Mouse (Mus musculus): ENCODE results near the gene Oscp1. TPM values are rescaled to one million over a fixed set of nuclear protein-coding genes. Genes with fewer than 3 reads are reported as not detected.
"Not testable (repeated sequence)": the region's sequence is repeated elsewhere in the genome, so short reads cannot be mapped to it uniquely, and the experiment has no call there.

The Oscp1 gene
- polyA plus RNA-seq, 1 experiment from 2014 or later: 17.7 TPM

- no peaks in the 10 kb centered on the region for H3K4me1 ChIP-seq (ENCODE audit: control insufficient read depth, insufficient read depth, low read length)
- ATAC-seq (ENCODE audit: low FRiP score, low TSS enrichment): no peak
- no peak overlapping the region for H3K4me3 ChIP-seq (ENCODE audit: low read length)
- H3K27me3 ChIP-seq (ENCODE audit: control insufficient read depth, insufficient read depth, low read length): no peaks in the 10 kb centered on the region
- H3K27ac ChIP-seq (ENCODE audit: low read depth, low read length): no peak overlapping the region
- WGBS: 84% methylated on average over 8 of the region's 8 CpGs
- no peaks in the 10 kb centered on the region for H3K36me3 ChIP-seq (ENCODE audit: control insufficient read depth, insufficient read depth, low read length)
- H3K9me3 ChIP-seq (ENCODE audit: control insufficient read depth, low read length): no peaks in the 10 kb centered on the region
- no peak overlapping the region for H3K9ac ChIP-seq (ENCODE audit: low read depth, low read length)
- H3K4me2 ChIP-seq (replicated peaks; ENCODE audit: low read depth, low read length): no peak overlapping the region
Measured at GRCm38 (mm10) chr4:126091873-126092272, 33.5 kb downstream of the Oscp1 start.

GRCm38 (mm10) chr4:126095622-126096430, 37.5 kb downstream of the Oscp1 start:
- not testable (repeated sequence) for H3K9ac ChIP-seq (ENCODE audit: low read depth, low read length); H3K9me3 ChIP-seq (ENCODE audit: control insufficient read depth, low read length); H3K4me3 ChIP-seq (ENCODE audit: low read length); H3K27ac ChIP-seq (ENCODE audit: low read depth, low read length); H3K4me1 ChIP-seq (ENCODE audit: control insufficient read depth, insufficient read depth, low read length); H3K27me3 ChIP-seq (ENCODE audit: control insufficient read depth, insufficient read depth, low read length); H3K36me3 ChIP-seq (ENCODE audit: control insufficient read depth, insufficient read depth, low read length); ATAC-seq (ENCODE audit: low FRiP score, low TSS enrichment)
- WGBS: 60% methylated on average over 14 of the region's 14 CpGs
- peak overlapping the region; percentile 64; the same call in 1 of the 2 replicates for H3K4me2 ChIP-seq (replicated peaks; ENCODE audit: low read depth, low read length)

GRCm38 (mm10) chr4:126096464-126097111, 38.2 kb downstream of the Oscp1 start, which contains the start of gene Lsm10:
TSS of gene Lsm10 (plus strand) at chr4:126096623.
- WGBS: 2% methylated on average over 37 of the region's 37 CpGs
- Histone ChIP-seq H3K27ac (ENCODE audit: low read depth, low read length) (peak within 1 kb of the TSS; percentile 24; the same call in 1 of the 2 replicates), H3K4me3 (ENCODE audit: low read length) (peak within 1 kb of the TSS; percentile 71), H3K36me3 (ENCODE audit: control insufficient read depth, insufficient read depth, low read length) (peaks cover 10% of the 10 kb centered on the region; the same call in 1 of the 2 replicates), H3K9ac (ENCODE audit: low read depth, low read length) (peak within 1 kb of the TSS; percentile 69), H3K4me1 (ENCODE audit: control insufficient read depth, insufficient read depth, low read length) (no peaks in the 10 kb centered on the region; the same call in 1 of the 2 replicates), H3K9me3 (ENCODE audit: control insufficient read depth, low read length) (no peaks in the 10 kb centered on the region), H3K27me3 (ENCODE audit: control insufficient read depth, insufficient read depth, low read length) (no peaks in the 10 kb centered on the region), H3K4me2 (replicated peaks; ENCODE audit: low read depth, low read length) (peak within 1 kb of the TSS; percentile 64)
- peak; percentile 98 for ATAC-seq (ENCODE audit: low FRiP score, low TSS enrichment)

GRCm38 (mm10) chr4:126097711-126098253, 39.4 kb downstream of the Oscp1 start:
- no peak for ATAC-seq (ENCODE audit: low FRiP score, low TSS enrichment)
- Histone ChIP-seq H3K4me1 (ENCODE audit: control insufficient read depth, insufficient read depth, low read length) (peaks cover 8% of the 10 kb centered on the region; the same call in 1 of the 2 replicates), H3K27ac (ENCODE audit: low read depth, low read length) (no peak overlapping the region), H3K4me2 (replicated peaks; ENCODE audit: low read depth, low read length) (no peak overlapping the region), H3K9me3 (ENCODE audit: control insufficient read depth, low read length) (no peaks in the 10 kb centered on the region), H3K36me3 (ENCODE audit: control insufficient read depth, insufficient read depth, low read length) (peaks cover 10% of the 10 kb centered on the region; the same call in 1 of the 2 replicates), H3K4me3 (ENCODE audit: low read length) (no peak overlapping the region), H3K9ac (ENCODE audit: low read depth, low read length) (no peak overlapping the region), H3K27me3 (ENCODE audit: control insufficient read depth, insufficient read depth, low read length) (no peaks in the 10 kb centered on the region)
- 88% methylated on average over 20 of the region's 20 CpGs for WGBS

GRCm38 (mm10) chr4:126099365-126099764, 41.0 kb downstream of the Oscp1 start:
- ATAC-seq (ENCODE audit: low FRiP score, low TSS enrichment): no peak
- H3K4me1 ChIP-seq (ENCODE audit: control insufficient read depth, insufficient read depth, low read length): peaks cover 13% of the 10 kb centered on the region
- no peak overlapping the region for H3K27ac ChIP-seq (ENCODE audit: low read depth, low read length)
- WGBS: 95% methylated on average over 3 of the region's 3 CpGs
- no peak overlapping the region for H3K4me2 ChIP-seq (replicated peaks; ENCODE audit: low read depth, low read length)
- H3K36me3 ChIP-seq (ENCODE audit: control insufficient read depth, insufficient read depth, low read length): peaks cover 10% of the 10 kb centered on the region; the same call in 1 of the 2 replicates
- no peaks in the 10 kb centered on the region for H3K27me3 ChIP-seq (ENCODE audit: control insufficient read depth, insufficient read depth, low read length)
- H3K9me3 ChIP-seq (ENCODE audit: control insufficient read depth, low read length): no peaks in the 10 kb centered on the region
- no peak overlapping the region for H3K9ac ChIP-seq (ENCODE audit: low read depth, low read length)
- no peak overlapping the region for H3K4me3 ChIP-seq (ENCODE audit: low read length)

GRCm38 (mm10) chr4:126100764-126101163, 42.4 kb downstream of the Oscp1 start:
- no peak for ATAC-seq (ENCODE audit: low FRiP score, low TSS enrichment)
- Histone ChIP-seq H3K9me3 (ENCODE audit: control insufficient read depth, low read length) (no peaks in the 10 kb centered on the region), H3K4me1 (ENCODE audit: control insufficient read depth, insufficient read depth, low read length) (peaks cover 25% of the 10 kb centered on the region), H3K36me3 (ENCODE audit: control insufficient read depth, insufficient read depth, low read length) (peaks cover 10% of the 10 kb centered on the region; the same call in 1 of the 2 replicates), H3K4me2 (replicated peaks; ENCODE audit: low read depth, low read length) (no peak overlapping the region), H3K4me3 (ENCODE audit: low read length) (no peak overlapping the region), H3K27me3 (ENCODE audit: control insufficient read depth, insufficient read depth, low read length) (no peaks in the 10 kb centered on the region), H3K27ac (ENCODE audit: low read depth, low read length) (no peak overlapping the region), H3K9ac (ENCODE audit: low read depth, low read length) (no peak overlapping the region)
- 84% methylated on average over 3 of the region's 3 CpGs for WGBS

- Histone ChIP-seq H3K4me2 (replicated peaks; ENCODE audit: low read depth, low read length) (peak overlapping the region; percentile 74), H3K9ac (ENCODE audit: low read depth, low read length) (0 out of 2 replicates have a peak overlapping the region, but pooled peaks have one; percentile 42), H3K27ac (ENCODE audit: low read depth, low read length) (peak overlapping the region; percentile 79; the same call in 1 of the 2 replicates), H3K4me3 (ENCODE audit: low read length) (no peak overlapping the region), H3K4me1 (ENCODE audit: control insufficient read depth, insufficient read depth, low read length) (peaks cover 25% of the 10 kb centered on the region), H3K36me3 (ENCODE audit: control insufficient read depth, insufficient read depth, low read length) (peaks cover 10% of the 10 kb centered on the region; the same call in 1 of the 2 replicates), H3K27me3 (ENCODE audit: control insufficient read depth, insufficient read depth, low read length) (no peaks in the 10 kb centered on the region), H3K9me3 (ENCODE audit: control insufficient read depth, low read length) (no peaks in the 10 kb centered on the region)
- 39% methylated on average over 7 of the region's 7 CpGs for WGBS
- ATAC-seq (ENCODE audit: low FRiP score, low TSS enrichment): no peak
Measured at GRCm38 (mm10) chr4:126102061-126102841, 43.9 kb downstream of the Oscp1 start.

- peak overlapping the region; percentile 74 for H3K4me2 ChIP-seq (replicated peaks; ENCODE audit: low read depth, low read length)
- peaks cover 25% of the 10 kb centered on the region for H3K4me1 ChIP-seq (ENCODE audit: control insufficient read depth, insufficient read depth, low read length)
- peak overlapping the region; percentile 79; the same call in 1 of the 2 replicates for H3K27ac ChIP-seq (ENCODE audit: low read depth, low read length)
- no peaks in the 10 kb centered on the region for H3K9me3 ChIP-seq (ENCODE audit: control insufficient read depth, low read length)
- under 1% methylated on average over 15 of the region's 15 CpGs for WGBS
- peak overlapping the region; percentile 94 for H3K4me3 ChIP-seq (ENCODE audit: low read length)
- ATAC-seq (ENCODE audit: low FRiP score, low TSS enrichment): peak; percentile 65
- H3K27me3 ChIP-seq (ENCODE audit: control insufficient read depth, insufficient read depth, low read length): no peaks in the 10 kb centered on the region
- peak overlapping the region; percentile 42 for H3K9ac ChIP-seq (ENCODE audit: low read depth, low read length)
- peaks cover 8% of the 10 kb centered on the region; the same call in 1 of the 2 replicates for H3K36me3 ChIP-seq (ENCODE audit: control insufficient read depth, insufficient read depth, low read length)
Measured at GRCm38 (mm10) chr4:126103057-126103581, 44.8 kb downstream of the Oscp1 start.
